Mouse (Mus musculus) left cerebral cortex, adult 8-10 months (tissue): Measurements from ENCODE around the gene Gm30083. TPM values are rescaled to one million over a fixed set of nuclear protein-coding genes. Genes with fewer than 3 reads are reported as not detected.

ENCODE experiments used
- DNase-seq, 2 experiments: peaks; one replicate each; pipeline ENCODE4 v3.0.0; 2022; ENCODE audit warnings: low spot score in 2 of 2
- total RNA-seq, 4 experiments: library from RNA; stranded (reverse); gene quantifications; 2 replicates each; pipeline ENCODE4 v1.2.4; 2022

Gene Gm30083
- total RNA-seq, 4 experiments from 2014 or later: not detected

GRCm38 (mm10) chr14:33959341-33959740, 55.6 kb downstream of the Gm30083 start:
- DNase-seq: no peak

- no peak for DNase-seq
These were observed 56.1 kb downstream of the Gm30083 start for GRCm38 (mm10) chr14:33958841-33959240.

DNA sequence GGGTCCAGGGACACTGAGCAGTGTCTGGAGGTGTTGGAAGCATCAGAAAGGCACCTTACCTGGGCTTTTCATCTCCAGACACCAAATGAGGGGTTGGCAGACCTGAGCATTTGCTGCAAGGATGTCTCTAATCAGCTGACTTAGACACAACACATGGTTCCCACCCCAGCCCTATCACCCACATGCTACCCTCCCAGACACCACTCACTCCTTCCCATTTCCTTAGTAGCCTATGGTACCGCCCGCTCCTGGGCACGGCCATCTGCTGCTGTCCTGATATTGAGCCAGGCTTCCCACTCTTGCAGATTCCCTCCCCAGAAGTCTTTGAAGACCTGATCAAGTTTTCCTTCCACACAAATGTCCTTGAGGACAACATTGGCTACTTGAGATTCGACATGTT, 56.8 kb downstream of the Gm30083 start:
- no peak for DNase-seq

DNA sequence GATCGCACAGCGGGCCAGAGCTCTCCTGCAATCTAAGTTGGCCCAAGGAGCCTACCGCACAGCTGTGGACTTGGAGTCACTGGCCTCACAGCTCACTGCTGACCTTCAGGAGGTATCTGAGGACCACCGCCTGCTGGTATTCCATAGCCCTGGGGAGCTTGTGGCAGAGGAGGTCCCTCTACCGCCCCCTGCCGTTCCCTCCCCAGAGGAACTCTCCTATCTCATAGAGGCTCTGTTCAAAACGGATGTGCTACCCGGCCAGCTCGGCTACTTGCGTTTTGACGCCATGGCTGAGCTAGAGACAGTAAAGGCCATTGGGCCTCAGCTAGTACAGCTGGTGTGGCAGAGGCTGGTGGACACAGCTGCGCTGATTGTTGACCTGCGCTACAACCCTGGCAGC, 58.9 kb downstream of the Gm30083 start:
- no peak for DNase-seq

GRCm38 (mm10) chr14:33953761-33954160, 61.2 kb downstream of the Gm30083 start, which contains the start of gene Rbp3:
Rbp3 (plus strand) TSS chr14:33954003.
- no peak for DNase-seq

GRCm38 (mm10) chr14:33952233-33952981, 62.6 kb downstream of the Gm30083 start:
- no peak for DNase-seq

- DNase-seq: no peak
These were observed 68.9 kb downstream of the Gm30083 start for GRCm38 (mm10) chr14:33946125-33946524.

GRCm38 (mm10) chr14:33942222-33942621, 72.8 kb downstream of the Gm30083 start:
- no peak for DNase-seq

- no peak for DNase-seq
These were observed 74.2 kb downstream of the Gm30083 start, which contains the start of gene Gdf2 for GRCm38 (mm10) chr14:33940739-33941138. Gdf2 (plus strand) TSS chr14:33941039.

GRCm38 (mm10) chr14:33939117-33939516, 75.9 kb downstream of the Gm30083 start:
- DNase-seq: peak; percentile 39 to 59

Other genes starting within 250 kb of the Gm30083 start
- 1 to 10 TPM; 2.8 to 3.4 (median 2.9) TPM for gene Gdf10, start 91.6 kb downstream of the Gm30083 start, total RNA-seq
- not detected for gene Gdf2, start 74.1 kb downstream of the Gm30083 start, total RNA-seq
- gene Rbp3, start 61.2 kb downstream of the Gm30083 start, total RNA-seq: under 1 TPM in 1 of 4 experiments, not detected in 3; 0.32 TPM
- gene Zfp488, start 36.4 kb downstream of the Gm30083 start, total RNA-seq: 1 to 10 TPM; 3.4 to 4.6 (median 4.2) TPM
- gene Gm5460, start 1.6 kb upstream of the Gm30083 start, total RNA-seq: not detected
- not detected for gene Antxrl, start 37.5 kb upstream of the Gm30083 start, total RNA-seq
- under 1 TPM; 0.60 to 0.96 (median 0.72) TPM for gene Anxa8, start 70.8 kb upstream of the Gm30083 start, total RNA-seq
- gene A630023A22Rik, start 87.6 kb upstream of the Gm30083 start, total RNA-seq: not detected
- gene Npy4r, start 137.3 kb upstream of the Gm30083 start, total RNA-seq: not detected
- 1 to 10 TPM; 2.9 to 3.5 (median 3.2) TPM for gene Gprin2, start 186.5 kb upstream of the Gm30083 start, total RNA-seq
- gene Syt15, start 204.4 kb upstream of the Gm30083 start, total RNA-seq: under 1 TPM; 0.33 to 0.80 (median 0.52) TPM